Mouse (Mus musculus) cortical plate, adult 2 months (tissue): ENCODE results near the gene Obscn.

Experiments used
- CTCF ChIP-seq: fragments of 200-500 bp; IDR thresholded peaks from 2 replicates; pipeline ENCODE4 v1.5.1; 2011; ENCODE audit warnings: mild to moderate bottlenecking, control low read depth, low read length; ENCODE audit not compliant: insufficient read depth; ENCODE audit errors: extremely low read depth
- POLR2A ChIP-seq: fragments of 200-500 bp; IDR thresholded peaks from 2 replicates; pipeline ENCODE4 v1.6.1; 2011; ENCODE audit warnings: mild to moderate bottlenecking, low read length, control low read depth; ENCODE audit not compliant: insufficient read depth; ENCODE audit errors: extremely low read depth

GRCm38 (mm10) chr11:58955143-58955867 is 180.9 kb downstream of the Obscn start:
- TF ChIP-seq CTCF (no peak), POLR2A (no peak)
